Mouse (Mus musculus) intestine, embryonic 14.5 days (tissue): Measurements from ENCODE around the gene Usp25. TPM values are rescaled to one million over a fixed set of nuclear protein-coding genes. Genes with fewer than 3 reads are reported as not detected.

ENCODE experiments used
- ATAC-seq: fragments of 200-750 bp; cut with Nextera tagmentation; replicated peaks from 2 replicates; pipeline ENCODE4 v1.8.0; 2017; ENCODE audit warnings: low read depth, moderate number of reproducible peaks, moderate TSS enrichment, moderate library complexity; ENCODE audit not compliant: low FRiP score, low TSS enrichment
- DNase-seq: peaks from one replicate; pipeline ENCODE4 v3.0.0-alpha.2; 2018; ENCODE audit warnings: low spot score
- H3K27ac ChIP-seq: fragments of 300-500 bp; sonication (generic); 2 replicates; pipeline ENCODE4 v1.5.1; 2014; ENCODE audit warnings: low read depth, mild to moderate bottlenecking, control low read depth
- H3K27me3 ChIP-seq: fragments of 300-500 bp; sonication (generic); replicated peaks from 2 replicates; pipeline ENCODE4 v1.6.1; 2014; ENCODE audit warnings: low read length, control low read depth; ENCODE audit not compliant: control insufficient read depth, insufficient read depth
- H3K36me3 ChIP-seq: fragments of 300-500 bp; sonication (generic); 2 replicates; pipeline ENCODE4 v1.6.1; 2014; ENCODE audit warnings: low read length, control low read depth; ENCODE audit not compliant: control insufficient read depth, insufficient read depth
- H3K4me1 ChIP-seq: fragments of 300-500 bp; sonication (generic); replicated peaks from 2 replicates; pipeline ENCODE4 v1.6.1; 2014; ENCODE audit warnings: low read length, control low read depth, mixed read lengths; ENCODE audit not compliant: control insufficient read depth, insufficient read depth
- H3K4me2 ChIP-seq: fragments of 300-500 bp; sonication (generic); 2 replicates; pipeline ENCODE4 v1.6.1; 2014; ENCODE audit warnings: low read length
- H3K4me3 ChIP-seq: fragments of 300-500 bp; sonication (generic); 2 replicates; pipeline ENCODE4 v1.5.1; 2014; ENCODE audit warnings: low read depth, low read length, control low read depth, mixed read lengths
- H3K9ac ChIP-seq: fragments of 300-500 bp; sonication (generic); 2 replicates; pipeline ENCODE4 v1.6.1; 2014; ENCODE audit warnings: mild to moderate bottlenecking, low read length
- H3K9me3 ChIP-seq: fragments of 300-500 bp; sonication (generic); 2 replicates; pipeline ENCODE4 v1.6.1; 2016; ENCODE audit warnings: low read length, control low read depth; ENCODE audit not compliant: control insufficient read depth
- WGBS: fragments of 180-500 bp; shearing (Covaris S2); extraction: QIAGEN DNeasy Blood & Tissue Kit; methylation state at CpG from one replicate; pipeline ENCODE4 v1.1.7; 2014; 5-methylcytosine and 5-hydroxymethylcytosine counted together
- polyA plus RNA-seq: library from polyadenylated mRNA; unstranded; fragments of >200 nt; fragmentation: Nextera tagmentation; extraction: Ambion mirVana; gene quantifications from 2 replicates; pipeline ENCODE4 v1.2.1, GENCODE M21; 2014

The Usp25 gene
- polyA plus RNA-seq, 1 experiment from 2014 or later = 23.7 TPM

- ATAC-seq (no peak), DNase-seq (no peak)
- peak overlapping the region; percentile 84 for H3K4me2 ChIP-seq
- H3K4me1 ChIP-seq = peaks cover 21% of the 10 kb centered on the region
- H3K27ac ChIP-seq = peak overlapping the region; percentile 94
- no peaks in the 10 kb centered on the region for H3K36me3 ChIP-seq
- peak overlapping the region; percentile 92 for H3K9ac ChIP-seq
- 3% methylated on average over 17 of the region's 17 CpGs for WGBS
- peak overlapping the region; percentile 76 for H3K4me3 ChIP-seq
- no peaks in the 10 kb centered on the region for H3K9me3 ChIP-seq
- H3K27me3 ChIP-seq = no peaks in the 10 kb centered on the region
Observed at GRCm38 (mm10) chr16:77014321-77015211, 1.1 kb downstream of the Usp25 start.

- Histone ChIP-seq H3K4me1 (peaks cover 24% of the 10 kb centered on the region), H3K4me2 (peak overlapping the region; percentile 84), H3K27me3 (no peaks in the 10 kb centered on the region), H3K27ac (no peak overlapping the region), H3K9ac (no peak overlapping the region), H3K9me3 (no peaks in the 10 kb centered on the region), H3K4me3 (peak overlapping the region; percentile 76), H3K36me3 (no peaks in the 10 kb centered on the region)
- WGBS = 54% methylated on average over 4 of the region's 4 CpGs
- no peak for ATAC-seq
- no peak for DNase-seq
Observed at GRCm38 (mm10) chr16:77015380-77016346, 2.2 kb downstream of the Usp25 start.

DNA sequence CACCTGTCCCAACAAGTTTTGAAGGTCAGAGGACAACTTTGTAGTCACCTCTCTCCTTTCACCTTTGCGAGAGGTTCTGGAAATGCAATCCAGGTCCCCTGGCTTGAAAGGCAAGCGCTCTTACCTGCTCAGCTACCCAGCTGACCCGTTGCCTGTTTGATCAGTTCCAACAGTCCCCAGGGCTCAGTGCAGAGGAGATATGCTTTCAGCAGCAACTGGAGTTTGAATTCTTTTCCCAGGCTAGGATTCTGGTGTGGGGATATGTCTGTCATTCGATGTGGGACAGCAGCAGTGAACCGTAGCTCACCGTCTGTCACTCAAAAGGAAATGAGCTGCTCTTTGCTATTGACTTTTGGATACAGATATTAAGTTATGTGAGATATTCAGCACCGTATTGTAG lies 4.4 kb downstream of the Usp25 start:
- H3K27ac ChIP-seq = no peak overlapping the region
- ATAC-seq = no peak
- 84% methylated on average over 7 of the region's 7 CpGs for WGBS

DNA sequence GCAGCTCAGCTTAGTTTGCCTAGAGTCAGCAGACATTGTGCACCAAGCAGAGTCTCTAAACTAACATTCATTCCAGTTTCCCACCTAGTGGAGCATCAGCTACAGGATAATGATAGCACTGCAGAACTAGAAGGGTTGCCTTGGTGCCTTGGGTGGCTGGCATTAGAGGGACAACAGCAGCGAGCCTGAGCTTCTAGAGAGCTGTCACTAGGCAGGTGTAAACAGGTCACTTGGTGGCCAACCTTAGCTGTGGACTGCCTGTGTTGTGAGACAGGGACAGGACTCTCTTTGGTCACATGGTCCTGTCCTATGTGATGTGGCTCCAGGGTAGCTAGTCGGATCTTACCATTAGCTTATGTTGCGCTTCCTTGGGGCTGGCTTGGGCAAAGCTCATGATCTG lies 6.7 kb downstream of the Usp25 start:
- 59% methylated on average over 3 of the region's 3 CpGs for WGBS
- DNase-seq = no peak
- no peak for ATAC-seq

More for the DNA sequence above, 4.4 kb downstream of the Usp25 start:
- H3K9ac ChIP-seq = no peak overlapping the region
- H3K4me2 ChIP-seq = no peak overlapping the region
- DNase-seq = no peak
- no peaks in the 10 kb centered on the region for H3K9me3 ChIP-seq
- no peaks in the 10 kb centered on the region for H3K36me3 ChIP-seq
- H3K4me3 ChIP-seq = no peak overlapping the region
- peaks cover 24% of the 10 kb centered on the region for H3K4me1 ChIP-seq
- H3K27me3 ChIP-seq = no peaks in the 10 kb centered on the region

DNA sequence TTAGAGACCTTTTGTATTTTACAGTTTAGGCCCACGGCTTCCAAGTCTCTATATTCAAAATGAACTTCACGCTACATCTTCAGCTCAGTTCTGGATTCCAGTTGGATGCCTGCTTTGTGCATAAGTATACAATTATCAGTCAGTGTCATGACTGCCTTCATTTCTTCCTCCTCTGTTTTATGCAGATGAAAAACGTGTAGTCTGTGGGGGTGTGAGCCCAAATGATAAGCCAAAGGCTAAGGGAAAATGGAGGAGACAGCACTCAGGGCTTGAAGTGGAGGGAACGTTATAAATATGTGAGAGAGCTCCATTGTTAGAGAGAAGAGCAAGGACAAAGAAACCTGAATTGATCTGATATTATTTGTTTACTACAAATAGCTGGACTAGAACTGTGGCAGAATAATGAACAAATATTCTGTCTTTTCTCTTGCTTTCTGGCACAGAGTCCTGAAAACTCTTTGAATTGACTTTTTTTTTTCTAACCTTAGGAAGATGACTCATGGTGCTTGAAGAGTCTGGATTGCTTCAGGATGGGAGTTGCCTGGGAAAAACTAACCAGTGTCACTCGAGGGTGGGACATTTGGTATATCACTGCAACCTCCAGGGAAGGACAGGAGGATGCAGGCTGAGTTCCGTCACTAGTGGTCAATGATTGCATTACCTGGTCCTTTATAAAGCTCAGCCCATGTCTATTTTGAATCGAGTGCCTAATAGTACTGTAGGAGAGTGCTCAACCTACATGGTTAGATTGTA lies 10.3 kb downstream of the Usp25 start:
- 0 out of 2 replicates have a peak, but pooled peaks cover 11% of the 10 kb centered on the region for H3K36me3 ChIP-seq
- H3K27ac ChIP-seq = no peak overlapping the region
- DNase-seq (no peak), ATAC-seq (no peak)
- no peak overlapping the region for H3K4me2 ChIP-seq
- H3K4me3 ChIP-seq = no peak overlapping the region
- no peak overlapping the region for H3K9ac ChIP-seq
- no peaks in the 10 kb centered on the region for H3K27me3 ChIP-seq
- H3K4me1 ChIP-seq = peaks cover 16% of the 10 kb centered on the region
- peaks cover 5% of the 10 kb centered on the region; the same call in 1 of the 2 replicates for H3K9me3 ChIP-seq
- 81% methylated on average over 7 of the region's 7 CpGs for WGBS

More for the DNA sequence above, 6.7 kb downstream of the Usp25 start:
- 0 out of 2 replicates have a peak, but pooled peaks cover 9% of the 10 kb centered on the region for H3K36me3 ChIP-seq
- H3K9ac ChIP-seq = no peak overlapping the region
- H3K27me3 ChIP-seq = no peaks in the 10 kb centered on the region
- no peak overlapping the region for H3K4me3 ChIP-seq
- H3K27ac ChIP-seq = no peak overlapping the region
- peaks cover 18% of the 10 kb centered on the region for H3K4me1 ChIP-seq
- H3K4me2 ChIP-seq = no peak overlapping the region
- peaks cover 5% of the 10 kb centered on the region; the same call in 1 of the 2 replicates for H3K9me3 ChIP-seq

GRCm38 (mm10) chr16:77026099-77026498 lies 12.6 kb downstream of the Usp25 start:
- Histone ChIP-seq H3K4me1 (peaks cover 15% of the 10 kb centered on the region; the same call in 1 of the 2 replicates), H3K9ac (no peak overlapping the region), H3K4me2 (no peak overlapping the region), H3K27ac (no peak overlapping the region), H3K27me3 (no peaks in the 10 kb centered on the region), H3K36me3 (0 out of 2 replicates have a peak, but pooled peaks cover 11% of the 10 kb centered on the region), H3K9me3 (peaks cover 5% of the 10 kb centered on the region; the same call in 1 of the 2 replicates), H3K4me3 (no peak overlapping the region)
- no peak for DNase-seq
- 94% methylated on average over 4 of the region's 4 CpGs for WGBS
- no peak for ATAC-seq

DNA sequence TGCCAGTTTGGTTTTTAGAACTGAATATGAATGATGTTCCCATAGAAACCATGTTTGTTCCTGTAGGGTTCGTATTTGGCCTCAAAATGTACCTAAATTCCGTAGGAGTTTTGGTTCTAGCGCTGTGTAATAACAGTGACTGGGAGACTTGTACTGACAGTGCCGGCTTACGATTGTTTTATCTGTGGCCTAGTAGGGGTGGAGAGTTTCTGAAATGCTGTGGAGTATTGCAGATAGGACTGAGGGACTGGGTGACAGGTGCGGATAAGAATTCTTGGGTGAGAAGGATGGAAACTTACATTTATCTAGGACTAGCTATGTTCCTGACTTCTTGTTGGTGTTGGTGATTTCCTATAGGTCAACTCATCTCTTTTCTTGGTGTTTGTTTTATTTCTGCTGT lies 13.4 kb downstream of the Usp25 start:
- H3K4me1 ChIP-seq = peaks cover 15% of the 10 kb centered on the region; the same call in 1 of the 2 replicates
- DNase-seq (no peak), ATAC-seq (no peak)
- no peaks in the 10 kb centered on the region for H3K27me3 ChIP-seq
- 0 out of 2 replicates have a peak, but pooled peaks cover 11% of the 10 kb centered on the region for H3K36me3 ChIP-seq
- H3K27ac ChIP-seq = no peak overlapping the region
- H3K9ac ChIP-seq = no peak overlapping the region
- WGBS = 88% methylated on average over 6 of the region's 6 CpGs
- H3K9me3 ChIP-seq = peaks cover 5% of the 10 kb centered on the region; the same call in 1 of the 2 replicates
- no peak overlapping the region for H3K4me2 ChIP-seq
- no peak overlapping the region for H3K4me3 ChIP-seq
